Mouse (Mus musculus) hindbrain, embryonic 11.5 days (tissue): Measurements from ENCODE around the gene Theg. TPM values are rescaled to one million over a fixed set of nuclear protein-coding genes. Genes with fewer than 3 reads are reported as not detected.
A peak's percentile ranks its signal among the peaks of the same experiment; 100 is the strongest.

ENCODE experiments used
- ATAC-seq: fragments of 200-750 bp; cut with Nextera tagmentation; 2 replicates; pipeline ENCODE4 v1.8.0; 2017; ENCODE audit warnings: mild to moderate bottlenecking, moderate TSS enrichment, moderate library complexity; ENCODE audit not compliant: low FRiP score
- DNase-seq: peaks from one replicate; pipeline ENCODE4 v3.0.0-alpha.2; 2015; ENCODE audit warnings: low spot score
- H3K27ac ChIP-seq: fragments of 300-500 bp; sonication (generic); 2 replicates; pipeline ENCODE4 v1.5.1; 2014; ENCODE audit warnings: mild to moderate bottlenecking, low read depth, low read length
- H3K27me3 ChIP-seq: fragments of 300-500 bp; sonication (generic); 2 replicates; pipeline ENCODE4 v1.6.1; 2014; ENCODE audit warnings: mild to moderate bottlenecking, low read length, moderate library complexity, mixed read lengths; ENCODE audit not compliant: control insufficient read depth, insufficient read depth
- H3K36me3 ChIP-seq: fragments of 300-500 bp; sonication (generic); 2 replicates; pipeline ENCODE4 v1.6.1; 2014; ENCODE audit warnings: mild to moderate bottlenecking, low read length, moderate library complexity, mixed read lengths; ENCODE audit not compliant: control insufficient read depth, insufficient read depth
- H3K4me1 ChIP-seq: fragments of 300-500 bp; sonication (generic); replicated peaks from 2 replicates; pipeline ENCODE4 v1.6.1; 2014; ENCODE audit warnings: low read length, mixed read lengths; ENCODE audit not compliant: control insufficient read depth, insufficient read depth
- H3K4me2 ChIP-seq: fragments of 300-500 bp; sonication (generic); replicated peaks from 2 replicates; pipeline ENCODE4 v1.6.1; 2014; ENCODE audit warnings: mild to moderate bottlenecking, low read depth, low read length
- H3K4me3 ChIP-seq: fragments of 300-500 bp; sonication (generic); 2 replicates; pipeline ENCODE4 v1.5.1; 2014; ENCODE audit warnings: low read depth, low read length
- H3K9ac ChIP-seq: fragments of 300-500 bp; sonication (generic); 2 replicates; pipeline ENCODE4 v1.6.1; 2014; ENCODE audit warnings: low read depth, low read length
- H3K9me3 ChIP-seq: fragments of 300-500 bp; sonication (generic); 2 replicates; pipeline ENCODE4 v1.6.1; 2016; ENCODE audit warnings: low read length; ENCODE audit not compliant: control insufficient read depth
- WGBS: fragments of 180-500 bp; shearing (Covaris S2); extraction: QIAGEN DNeasy Blood & Tissue Kit; methylation state at CpG from one replicate; pipeline ENCODE4 v1.1.7; 2014; 5-methylcytosine and 5-hydroxymethylcytosine counted together
- polyA plus RNA-seq: library from polyadenylated mRNA; unstranded; fragments of >200 nt; fragmentation: Nextera tagmentation; extraction: Ambion mirVana; gene quantifications from 2 replicates; pipeline ENCODE4 v1.2.1, GENCODE M21; 2014

Gene Theg
- polyA plus RNA-seq, 1 experiment from 2014 or later, result not detected

GRCm38 (mm10) chr10:79578891-79579290 is 8.2 kb downstream of the Theg start:
- 71% methylated on average over 7 of the region's 7 CpGs for WGBS
- no peak overlapping the region for H3K4me3 ChIP-seq
- H3K9me3 ChIP-seq, result no peaks in the 10 kb centered on the region
- H3K27ac ChIP-seq, result no peak overlapping the region
- H3K36me3 ChIP-seq, result no peaks in the 10 kb centered on the region
- 0 out of 2 replicates have a peak, but pooled peaks cover 2% of the 10 kb centered on the region for H3K27me3 ChIP-seq
- H3K9ac ChIP-seq, result no peak overlapping the region
- DNase-seq (no peak), ATAC-seq (0 out of 2 replicates have a peak, but pooled peaks have one; percentile 28)
- H3K4me1 ChIP-seq, result no peaks in the 10 kb centered on the region
- no peak overlapping the region for H3K4me2 ChIP-seq

GRCm38 (mm10) chr10:79578276-79578675 is 8.9 kb downstream of the Theg start:
- H3K4me1 ChIP-seq, result no peaks in the 10 kb centered on the region
- no peak overlapping the region for H3K4me2 ChIP-seq
- ATAC-seq (0 out of 2 replicates have a peak, but pooled peaks have one; percentile 13), DNase-seq (peak; percentile 14)
- H3K4me3 ChIP-seq, result no peak overlapping the region
- no peaks in the 10 kb centered on the region for H3K36me3 ChIP-seq
- 0 out of 2 replicates have a peak, but pooled peaks cover 2% of the 10 kb centered on the region for H3K27me3 ChIP-seq
- H3K27ac ChIP-seq, result no peak overlapping the region
- no peaks in the 10 kb centered on the region for H3K9me3 ChIP-seq
- WGBS, result 60% methylated on average over 9 of the region's 9 CpGs
- no peak overlapping the region for H3K9ac ChIP-seq

- no peaks in the 10 kb centered on the region for H3K9me3 ChIP-seq
- H3K36me3 ChIP-seq, result no peaks in the 10 kb centered on the region
- no peak for ATAC-seq
- H3K4me3 ChIP-seq, result no peak overlapping the region
- no peaks in the 10 kb centered on the region for H3K4me1 ChIP-seq
- 74% methylated on average over 4 of the region's 4 CpGs for WGBS
- 0 out of 2 replicates have a peak, but pooled peaks cover 2% of the 10 kb centered on the region for H3K27me3 ChIP-seq
- no peak overlapping the region for H3K27ac ChIP-seq
- no peak for DNase-seq
- H3K9ac ChIP-seq, result no peak overlapping the region
- H3K4me2 ChIP-seq, result no peak overlapping the region
Observed at GRCm38 (mm10) chr10:79577376-79577775, 9.8 kb downstream of the Theg start.

DNA sequence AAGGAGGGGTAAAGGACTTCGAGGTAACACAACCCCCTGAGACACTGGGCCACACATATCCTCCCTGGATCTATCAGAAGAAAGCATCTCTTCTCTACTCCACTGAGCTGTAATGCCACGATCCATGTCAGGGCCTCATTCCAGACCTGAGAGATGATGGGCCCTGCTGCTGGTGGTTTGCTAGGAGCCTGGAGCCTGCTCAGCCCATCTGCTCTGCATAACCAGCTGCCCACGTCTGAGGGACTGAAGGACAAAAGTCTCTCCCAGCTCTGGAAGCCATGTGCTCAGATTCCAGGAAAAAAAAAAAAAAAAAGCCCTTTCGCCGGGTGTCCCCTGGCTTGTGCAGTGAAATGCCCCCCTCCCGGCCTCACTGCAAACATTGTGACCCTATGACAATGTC is 11.4 kb downstream of the Theg start:
- WGBS, result 77% methylated on average over 6 of the region's 6 CpGs
- ATAC-seq (no peak), DNase-seq (no peak)
- Histone ChIP-seq H3K4me2 (no peak overlapping the region), H3K36me3 (no peaks in the 10 kb centered on the region), H3K4me1 (no peaks in the 10 kb centered on the region), H3K4me3 (no peak overlapping the region), H3K9ac (no peak overlapping the region), H3K27ac (no peak overlapping the region), H3K27me3 (0 out of 2 replicates have a peak, but pooled peaks cover 2% of the 10 kb centered on the region), H3K9me3 (no peaks in the 10 kb centered on the region)

- Histone ChIP-seq H3K4me2 (no peak overlapping the region), H3K27me3 (no peaks in the 10 kb centered on the region), H3K4me3 (no peak overlapping the region), H3K27ac (no peak overlapping the region), H3K36me3 (no peaks in the 10 kb centered on the region), H3K9ac (no peak overlapping the region), H3K9me3 (no peaks in the 10 kb centered on the region), H3K4me1 (no peaks in the 10 kb centered on the region)
- DNase-seq (no peak), ATAC-seq (no peak)
- 92% methylated on average over 6 of the region's 6 CpGs for WGBS
Observed at GRCm38 (mm10) chr10:79574796-79575195, 12.3 kb downstream of the Theg start.

DNA sequence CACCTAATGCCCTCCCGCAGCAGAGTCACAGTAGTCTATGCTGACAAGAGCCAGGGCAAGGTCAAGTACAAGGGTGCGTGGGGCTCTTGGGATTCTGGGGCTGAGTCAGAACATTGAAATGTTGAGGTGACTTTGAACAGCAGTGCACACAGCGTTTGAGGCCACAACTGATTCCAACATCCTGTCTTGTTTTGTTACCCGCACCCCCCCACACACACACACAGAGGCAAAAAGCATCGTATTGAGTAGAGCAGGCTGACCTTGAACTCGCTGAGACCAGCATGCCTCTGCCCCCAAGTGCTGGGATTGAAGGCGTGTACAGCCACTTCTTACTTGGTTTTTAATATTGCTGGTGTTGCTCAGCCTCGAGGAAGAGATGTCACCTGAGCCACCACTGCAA is 12.8 kb downstream of the Theg start:
- ATAC-seq (no peak), DNase-seq (no peak)
- Histone ChIP-seq H3K27ac (no peak overlapping the region), H3K36me3 (no peaks in the 10 kb centered on the region), H3K9ac (no peak overlapping the region), H3K4me2 (no peak overlapping the region), H3K4me3 (no peak overlapping the region), H3K4me1 (no peaks in the 10 kb centered on the region), H3K27me3 (no peaks in the 10 kb centered on the region), H3K9me3 (no peaks in the 10 kb centered on the region)
- 83% methylated on average over 8 of the region's 8 CpGs for WGBS

GRCm38 (mm10) chr10:79573611-79574010 is 13.5 kb downstream of the Theg start:
- no peaks in the 10 kb centered on the region for H3K9me3 ChIP-seq
- H3K4me3 ChIP-seq, result no peak overlapping the region
- 90% methylated on average over 6 of the region's 6 CpGs for WGBS
- ATAC-seq (no peak), DNase-seq (no peak)
- no peaks in the 10 kb centered on the region for H3K4me1 ChIP-seq
- no peaks in the 10 kb centered on the region for H3K27me3 ChIP-seq
- no peaks in the 10 kb centered on the region for H3K36me3 ChIP-seq
- no peak overlapping the region for H3K27ac ChIP-seq
- H3K9ac ChIP-seq, result no peak overlapping the region
- no peak overlapping the region for H3K4me2 ChIP-seq

- WGBS, result 91% methylated on average over 2 of the region's 2 CpGs
- no peak for ATAC-seq
- Histone ChIP-seq H3K9me3 (no peaks in the 10 kb centered on the region), H3K4me2 (no peak overlapping the region), H3K9ac (no peak overlapping the region), H3K4me3 (no peak overlapping the region), H3K36me3 (no peaks in the 10 kb centered on the region), H3K27ac (no peak overlapping the region), H3K27me3 (no peaks in the 10 kb centered on the region), H3K4me1 (no peaks in the 10 kb centered on the region)
- DNase-seq, result no peak
Observed at GRCm38 (mm10) chr10:79571314-79571713, 15.8 kb downstream of the Theg start.

DNA sequence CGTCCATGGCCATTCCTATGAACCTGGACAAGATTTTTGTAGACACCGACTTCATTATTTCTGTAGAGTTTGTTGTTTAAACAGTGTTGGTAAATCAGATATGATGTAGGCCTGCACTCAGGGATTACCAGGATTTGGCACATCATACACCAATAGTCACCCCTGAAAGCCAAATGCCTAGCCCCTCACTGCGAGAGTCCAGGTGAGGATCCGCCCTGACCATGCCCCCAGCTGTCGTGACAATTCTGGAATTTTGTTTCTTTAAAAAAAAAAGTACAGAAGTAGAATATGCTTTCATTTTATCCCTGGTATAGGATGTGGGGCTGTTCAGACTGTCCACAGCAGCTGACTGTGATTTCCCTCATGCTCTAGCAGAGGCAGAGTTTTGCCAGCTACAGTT is 17.2 kb downstream of the Theg start:
- DNase-seq, result no peak

More for the DNA sequence above, 17.2 kb downstream of the Theg start:
- Histone ChIP-seq H3K4me2 (no peak overlapping the region), H3K27me3 (no peaks in the 10 kb centered on the region), H3K4me1 (no peaks in the 10 kb centered on the region), H3K4me3 (no peak overlapping the region), H3K9me3 (no peaks in the 10 kb centered on the region), H3K27ac (no peak overlapping the region), H3K36me3 (no peaks in the 10 kb centered on the region), H3K9ac (no peak overlapping the region)
- ATAC-seq, result no peak
- 86% methylated on average over 5 of the region's 5 CpGs for WGBS
